Mouse (Mus musculus) liver, embryonic 15.5 days (tissue): ENCODE measurements around the gene Olfm1. TPM values are rescaled to one million over a fixed set of nuclear protein-coding genes. Genes with fewer than 3 reads are reported as not detected.

ENCODE experiments used
- ATAC-seq: fragments of 200-750 bp; cut with Nextera tagmentation; 2 replicates; pipeline ENCODE4 v1.8.0; 2017; ENCODE audit warnings: moderate number of reproducible peaks, mild to moderate bottlenecking, moderate library complexity; ENCODE audit not compliant: insufficient read depth
- H3K27ac ChIP-seq: fragments of 300-500 bp; sonication (generic); replicated peaks from 2 replicates; pipeline ENCODE4 v1.5.1; 2015; ENCODE audit warnings: mild to moderate bottlenecking, inconsistent platforms
- H3K27me3 ChIP-seq: fragments of 300-500 bp; sonication (generic); 2 replicates; pipeline ENCODE4 v1.6.1; 2015; ENCODE audit warnings: mild to moderate bottlenecking, inconsistent platforms
- H3K36me3 ChIP-seq: fragments of 300-500 bp; sonication (generic); replicated peaks from 2 replicates; pipeline ENCODE4 v1.6.1; 2015; ENCODE audit warnings: moderate library complexity, mild to moderate bottlenecking, inconsistent platforms
- H3K4me1 ChIP-seq: fragments of 300-500 bp; sonication (generic); replicated peaks from 2 replicates; pipeline ENCODE4 v1.6.1; 2015; ENCODE audit warnings: inconsistent platforms
- H3K4me2 ChIP-seq: fragments of 300-500 bp; sonication (generic); 2 replicates; pipeline ENCODE4 v1.6.1; 2015; ENCODE audit warnings: moderate library complexity, mild to moderate bottlenecking, inconsistent platforms
- H3K4me3 ChIP-seq: fragments of 300-500 bp; sonication (generic); replicated peaks from 2 replicates; pipeline ENCODE4 v1.5.1; 2015; ENCODE audit warnings: mild to moderate bottlenecking, inconsistent platforms
- H3K9ac ChIP-seq: fragments of 300-500 bp; sonication (generic); 2 replicates; pipeline ENCODE4 v1.6.1; 2015; ENCODE audit warnings: moderate library complexity, mild to moderate bottlenecking, inconsistent platforms
- H3K9me3 ChIP-seq: fragments of 300-500 bp; sonication (generic); replicated peaks from 2 replicates; pipeline ENCODE4 v1.6.1; 2016; ENCODE audit warnings: inconsistent platforms
- WGBS: fragments of 180-500 bp; shearing (Covaris S2); methylation state at CpG from one replicate; pipeline ENCODE4 v1.1.7; 2015; ENCODE audit warnings: mixed read lengths; ENCODE audit not compliant: insufficient replicate concordance; 5-methylcytosine and 5-hydroxymethylcytosine counted together
- polyA plus RNA-seq: library from polyadenylated mRNA; unstranded; fragments of >200 nt; fragmentation: Nextera tagmentation; extraction: Ambion mirVana; gene quantifications from 2 replicates; pipeline ENCODE4 v1.2.1, GENCODE M21; 2015

The Olfm1 gene
- polyA plus RNA-seq, 1 experiment from 2014 or later = 1.4 TPM

DNA sequence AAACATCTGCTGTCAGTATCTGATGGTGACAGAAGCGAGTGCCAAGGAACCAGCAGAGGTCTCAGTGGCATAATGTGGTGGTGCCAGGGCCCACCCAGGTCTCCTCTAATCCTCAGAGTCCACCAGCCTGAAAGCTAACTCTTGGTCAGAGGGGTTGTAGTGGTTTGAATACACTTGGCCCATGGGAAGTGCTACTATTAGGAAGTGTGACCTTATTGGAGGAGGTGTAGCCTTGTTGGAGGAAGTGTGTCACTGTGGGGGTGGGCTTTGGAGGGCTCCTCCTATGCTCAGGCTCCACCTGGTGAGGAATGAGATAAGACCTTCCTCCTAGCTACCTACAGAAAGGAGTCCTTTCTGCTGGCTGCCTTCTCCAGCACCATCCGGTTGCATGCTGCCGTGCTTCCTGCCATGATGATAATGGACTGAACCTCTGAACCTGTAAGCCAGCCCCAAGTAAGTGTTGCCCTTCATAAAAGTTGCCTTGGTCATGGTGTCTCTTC, 75.0 kb downstream of the Olfm1 start:
- 68% methylated on average over 3 of the region's 3 CpGs for WGBS
- no peak overlapping the region for H3K27ac ChIP-seq
- H3K4me1 ChIP-seq = no peaks in the 10 kb centered on the region

DNA sequence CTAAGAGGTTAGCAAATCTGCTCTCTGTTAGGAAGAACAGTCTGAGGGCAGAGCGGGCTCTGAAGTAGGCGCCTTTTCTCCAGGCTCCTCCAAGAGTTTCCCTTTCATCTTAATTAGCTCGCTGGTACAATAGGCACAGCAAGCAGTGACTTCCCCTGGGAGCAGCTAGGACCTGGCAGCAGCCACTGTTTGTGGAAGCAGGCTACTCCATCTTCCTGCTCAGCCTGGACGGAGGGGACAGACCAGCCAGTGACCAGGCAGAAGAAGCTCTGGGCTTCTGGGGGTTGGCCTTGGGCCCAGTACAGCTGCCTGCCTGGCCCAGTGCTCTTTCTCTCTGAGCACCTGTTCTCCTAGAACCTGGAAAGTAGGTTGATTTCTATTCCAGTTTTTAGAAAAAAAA, 77.8 kb downstream of the Olfm1 start:
- Histone ChIP-seq H3K4me3 (no peak overlapping the region), H3K4me2 (no peak overlapping the region), H3K27me3 (peaks cover 8% of the 10 kb centered on the region; the same call in 1 of the 2 replicates), H3K4me1 (no peaks in the 10 kb centered on the region), H3K9me3 (no peaks in the 10 kb centered on the region), H3K27ac (no peak overlapping the region), H3K9ac (no peak overlapping the region), H3K36me3 (no peaks in the 10 kb centered on the region)
- ATAC-seq = no peak
- 33% methylated on average over 4 of the region's 4 CpGs for WGBS

More for the DNA sequence above, 75.0 kb downstream of the Olfm1 start:
- no peak overlapping the region for H3K9ac ChIP-seq
- no peaks in the 10 kb centered on the region for H3K9me3 ChIP-seq
- no peak overlapping the region for H3K4me3 ChIP-seq
- H3K4me2 ChIP-seq = no peak overlapping the region
- no peaks in the 10 kb centered on the region for H3K36me3 ChIP-seq
- no peak for ATAC-seq
- H3K27me3 ChIP-seq = peaks cover 8% of the 10 kb centered on the region; the same call in 1 of the 2 replicates

DNA sequence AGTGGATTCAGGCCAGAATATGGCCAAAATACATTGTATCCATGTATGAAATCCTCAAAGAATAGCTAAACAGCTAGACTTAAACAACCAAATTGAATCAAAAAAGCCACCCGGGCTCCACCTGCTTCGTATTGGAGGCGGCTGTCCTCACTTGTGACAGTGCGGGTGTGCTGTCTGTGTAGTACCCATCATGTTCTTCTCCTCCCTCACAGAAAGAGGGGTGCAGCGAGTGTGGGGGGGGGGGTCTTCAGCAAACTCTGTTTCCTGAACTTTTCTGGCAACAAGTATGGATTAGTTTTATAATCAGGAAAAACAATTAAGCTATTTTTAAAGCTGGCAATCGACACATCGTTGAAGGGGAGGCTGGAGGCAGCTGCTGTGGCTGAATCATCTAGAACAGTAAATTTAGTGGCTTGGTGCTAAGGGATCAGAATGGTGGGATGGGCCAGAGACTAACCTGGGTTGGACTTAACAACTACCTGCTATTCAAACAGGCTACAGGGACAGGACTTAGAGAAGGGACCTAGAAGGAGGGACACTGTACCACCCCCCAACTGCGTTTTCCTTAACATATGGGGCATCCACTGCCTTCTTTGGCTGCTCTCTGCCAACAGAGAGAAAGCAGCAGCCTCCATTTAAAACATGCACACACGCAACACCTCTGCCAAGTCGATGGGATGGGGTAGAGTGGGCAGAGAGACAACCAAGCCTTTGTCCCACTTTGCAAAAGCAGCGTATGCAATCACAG, 79.6 kb downstream of the Olfm1 start:
- no peak for ATAC-seq
- no peak overlapping the region for H3K4me2 ChIP-seq
- H3K4me3 ChIP-seq = no peak overlapping the region
- H3K36me3 ChIP-seq = no peaks in the 10 kb centered on the region
- peaks cover 8% of the 10 kb centered on the region; the same call in 1 of the 2 replicates for H3K27me3 ChIP-seq
- H3K4me1 ChIP-seq = no peaks in the 10 kb centered on the region
- H3K27ac ChIP-seq = no peak overlapping the region
- H3K9ac ChIP-seq = no peak overlapping the region
- no peaks in the 10 kb centered on the region for H3K9me3 ChIP-seq
- WGBS = 54% methylated on average over 11 of the region's 11 CpGs

DNA sequence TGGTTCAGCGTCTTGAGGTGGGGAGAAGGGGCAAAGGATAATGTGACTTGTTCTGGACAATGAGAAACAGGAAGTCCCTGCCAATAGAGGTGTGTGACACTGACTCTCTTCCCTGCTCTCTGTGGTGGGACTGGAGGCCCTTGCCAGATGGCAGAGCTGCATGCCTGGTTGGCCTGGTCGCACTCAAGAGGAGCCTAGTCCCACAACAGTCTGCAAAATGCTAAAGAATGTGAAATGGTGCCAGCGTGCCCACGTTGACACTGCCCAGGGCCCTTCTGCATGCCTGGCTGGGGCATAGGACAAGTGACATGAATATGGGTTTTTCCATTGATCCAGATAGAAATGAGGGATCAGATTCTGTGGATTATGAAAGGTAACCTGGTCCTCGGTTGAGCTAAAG, 81.2 kb downstream of the Olfm1 start:
- WGBS = 53% methylated on average over 5 of the region's 5 CpGs

DNA sequence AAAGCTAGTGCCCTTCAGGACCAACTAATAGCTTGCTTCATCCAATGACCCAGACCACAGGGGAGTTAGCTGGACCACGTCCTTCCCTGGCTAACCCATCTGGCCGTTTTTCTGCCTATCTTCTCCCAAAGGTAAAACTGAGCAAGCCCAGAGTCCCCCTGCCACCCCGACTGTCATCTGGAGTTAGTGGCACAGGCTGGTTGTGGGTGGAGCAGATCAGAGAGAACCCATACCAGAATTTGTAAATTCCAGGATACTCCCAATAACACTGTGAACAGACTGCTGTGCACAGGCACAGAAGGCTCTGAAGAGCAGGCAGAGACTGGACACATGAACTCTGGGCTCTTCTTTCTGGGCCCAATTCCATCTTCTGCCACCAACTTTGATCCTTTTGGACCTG, 82.6 kb downstream of the Olfm1 start:
- H3K9me3 ChIP-seq = no peaks in the 10 kb centered on the region
- H3K9ac ChIP-seq = no peak overlapping the region
- whole genome bisulfite sequencing = 29% methylated on average over 3 of the region's 3 CpGs
- H3K4me3 ChIP-seq = no peak overlapping the region
- H3K4me2 ChIP-seq = no peak overlapping the region
- H3K36me3 ChIP-seq = no peaks in the 10 kb centered on the region
- no peak overlapping the region for H3K27ac ChIP-seq
- H3K4me1 ChIP-seq = no peaks in the 10 kb centered on the region
- H3K27me3 ChIP-seq = peaks cover 8% of the 10 kb centered on the region; the same call in 1 of the 2 replicates
- ATAC-seq = no peak

More for the DNA sequence above, 81.2 kb downstream of the Olfm1 start:
- Histone ChIP-seq H3K4me2 (no peak overlapping the region), H3K27me3 (peaks cover 8% of the 10 kb centered on the region; the same call in 1 of the 2 replicates), H3K4me3 (no peak overlapping the region), H3K9me3 (no peaks in the 10 kb centered on the region), H3K9ac (no peak overlapping the region), H3K27ac (no peak overlapping the region), H3K4me1 (no peaks in the 10 kb centered on the region), H3K36me3 (no peaks in the 10 kb centered on the region)
- ATAC-seq = no peak

DNA sequence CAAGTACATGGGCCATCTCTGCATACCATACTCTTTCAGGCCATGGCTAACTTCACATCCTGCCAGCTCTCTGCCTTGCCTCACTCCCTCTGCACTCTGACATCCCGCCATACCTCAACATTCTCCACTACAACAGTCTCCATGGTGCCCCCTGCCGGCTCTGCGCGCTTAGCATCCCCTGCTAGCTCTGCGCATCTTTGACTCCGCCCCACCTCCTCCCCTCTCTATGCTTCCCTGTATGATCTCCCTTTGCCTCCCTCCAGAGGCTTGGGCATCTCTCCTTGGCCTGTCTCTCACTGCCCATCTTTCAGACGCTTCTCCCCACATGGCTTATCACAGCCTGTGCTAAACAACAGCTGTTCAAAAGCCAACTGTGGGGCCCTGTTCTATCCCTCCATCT, 85.4 kb downstream of the Olfm1 start:
- Histone ChIP-seq H3K4me2 (no peak overlapping the region), H3K4me1 (no peaks in the 10 kb centered on the region), H3K27me3 (no peaks in the 10 kb centered on the region), H3K36me3 (no peaks in the 10 kb centered on the region), H3K27ac (no peak overlapping the region), H3K9me3 (no peaks in the 10 kb centered on the region), H3K4me3 (no peak overlapping the region), H3K9ac (no peak overlapping the region)
- ATAC-seq = no peak
- WGBS = 5% methylated on average over 7 of the region's 7 CpGs

DNA sequence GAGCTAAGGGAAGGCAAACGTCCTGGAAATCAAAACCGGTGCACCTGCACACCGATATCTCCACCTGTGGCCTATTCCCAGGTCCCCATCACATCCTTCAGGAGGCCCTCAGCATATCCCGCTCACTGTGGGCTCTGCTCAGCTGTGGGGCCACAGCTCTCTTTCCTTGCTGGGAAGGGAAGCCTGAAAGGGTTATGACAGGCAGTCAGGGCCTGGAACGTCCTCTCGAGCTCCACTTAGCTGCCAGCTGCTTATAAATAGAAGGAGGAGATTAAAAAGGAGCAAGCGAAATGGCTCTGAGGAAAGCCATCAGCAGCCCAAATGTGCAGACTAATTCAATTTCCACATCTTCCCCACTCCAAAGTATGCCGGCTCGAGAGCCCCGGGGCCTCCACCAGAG, 86.1 kb downstream of the Olfm1 start:
- H3K4me3 ChIP-seq = no peak overlapping the region
- no peak for ATAC-seq
- WGBS = 59% methylated on average over 10 of the region's 10 CpGs
- no peak overlapping the region for H3K27ac ChIP-seq
- no peak overlapping the region for H3K4me2 ChIP-seq
- H3K4me1 ChIP-seq = no peaks in the 10 kb centered on the region
- no peak overlapping the region for H3K9ac ChIP-seq
- H3K36me3 ChIP-seq = no peaks in the 10 kb centered on the region
- H3K9me3 ChIP-seq = no peaks in the 10 kb centered on the region
- H3K27me3 ChIP-seq = no peaks in the 10 kb centered on the region

Other genes with a start within 250 kb of the Olfm1 start
- 63.9 and 70.8 TPM in 2 replicates for gene Fcnb, start 108.1 kb upstream of the Olfm1 start, polyA plus RNA-seq